Mouse (Mus musculus) midbrain, postnatal 0 days (tissue): ENCODE data around the gene Rassf1. TPM values are rescaled to one million over a fixed set of nuclear protein-coding genes. Genes with fewer than 3 reads are reported as not detected.

ENCODE experiments used
- ATAC-seq: fragments of 200-750 bp; cut with Nextera tagmentation; 2 replicates; pipeline ENCODE4 v1.8.0; 2017; ENCODE audit warnings: moderate number of reproducible peaks, mild to moderate bottlenecking, moderate TSS enrichment, moderate library complexity; ENCODE audit not compliant: low FRiP score
- DNase-seq: peaks from one replicate; pipeline ENCODE4 v3.0.0-alpha.2; 2015; ENCODE audit warnings: low spot score
- H3K27ac ChIP-seq: fragments of 300-500 bp; sonication (generic); 2 replicates; pipeline ENCODE4 v1.5.1; 2014; ENCODE audit warnings: low read depth, mild to moderate bottlenecking, low read length, mixed read lengths
- H3K27me3 ChIP-seq: fragments of 300-500 bp; sonication (generic); 2 replicates; pipeline ENCODE4 v1.6.1; 2014; ENCODE audit warnings: low read length, control low read depth, mixed read lengths; ENCODE audit not compliant: insufficient read depth
- H3K36me3 ChIP-seq: fragments of 300-500 bp; sonication (generic); 2 replicates; pipeline ENCODE4 v1.6.1; 2014; ENCODE audit warnings: low read length, control low read depth, mixed read lengths; ENCODE audit not compliant: insufficient read depth
- H3K4me1 ChIP-seq: fragments of 300-500 bp; sonication (generic); 2 replicates; pipeline ENCODE4 v1.6.1; 2014; ENCODE audit warnings: mild to moderate bottlenecking, control low read depth, antibody characterized with exemption, low read length, mixed read lengths; ENCODE audit not compliant: insufficient read depth
- H3K4me2 ChIP-seq: fragments of 300-500 bp; sonication (generic); 2 replicates; pipeline ENCODE4 v1.6.1; 2014; ENCODE audit warnings: low read depth, mild to moderate bottlenecking, low read length, mixed read lengths; ENCODE audit not compliant: poor library complexity, severe bottlenecking
- H3K4me3 ChIP-seq: fragments of 300-500 bp; sonication (generic); 2 replicates; pipeline ENCODE4 v1.5.1; 2014; ENCODE audit warnings: low read depth, mild to moderate bottlenecking, low read length, moderate library complexity
- H3K9ac ChIP-seq: fragments of 300-500 bp; sonication (generic); replicated peaks from 2 replicates; pipeline ENCODE4 v1.6.1; 2014; ENCODE audit warnings: mild to moderate bottlenecking, low read length, moderate library complexity, mixed read lengths; ENCODE audit not compliant: poor library complexity, severe bottlenecking
- H3K9me3 ChIP-seq: fragments of 300-500 bp; sonication (generic); 2 replicates; pipeline ENCODE4 v1.6.1; 2016; ENCODE audit warnings: low read length, control low read depth
- CTCF ChIP-seq: IDR thresholded peaks from 2 replicates; pipeline ENCODE4 v1.5.1; 2016; ENCODE audit warnings: antibody characterized with exemption, mild to moderate bottlenecking
- WGBS: fragments of 180-500 bp; shearing (Covaris S2); extraction: QIAGEN DNeasy Blood & Tissue Kit; methylation state at CpG from one replicate; pipeline ENCODE4 v1.1.7; 2014; 5-methylcytosine and 5-hydroxymethylcytosine counted together
- polyA plus RNA-seq: library from polyadenylated mRNA; unstranded; fragments of >200 nt; fragmentation: Nextera tagmentation; extraction: Ambion mirVana; gene quantifications from 2 replicates; pipeline ENCODE4 v1.2.1, GENCODE M21; 2015
- total RNA-seq: library from RNA; depleted of rRNA; stranded (reverse); fragments of >200 nt; gene quantifications from 2 replicates; pipeline ENCODE4 v1.2.3, GENCODE M21; 2014

Rassf1 gene
- total and polyA plus RNA-seq, 2 experiments from 2014 or later, result 21.1 to 33.4 TPM

- H3K27me3 ChIP-seq, result no peaks in the 10 kb centered on the region
- peaks cover 28% of the 10 kb centered on the region for H3K36me3 ChIP-seq
- H3K4me3 ChIP-seq, result no peak overlapping the region
- no peak overlapping the region for H3K27ac ChIP-seq
- H3K4me1 ChIP-seq, result peaks cover 22% of the 10 kb centered on the region
- no peak for TF ChIP-seq CTCF
- H3K9me3 ChIP-seq, result no peaks in the 10 kb centered on the region
- WGBS, result 90% methylated on average over 7 of the region's 7 CpGs
- no peak overlapping the region for H3K4me2 ChIP-seq
- no peak overlapping the region for H3K9ac ChIP-seq
- DNase-seq (no peak), ATAC-seq (no peak)
Measured at GRCm38 (mm10) chr9:107538231-107538630, 13.1 kb upstream of the Rassf1 start.

- no peaks in the 10 kb centered on the region for H3K9me3 ChIP-seq
- peaks cover 22% of the 10 kb centered on the region for H3K4me1 ChIP-seq
- H3K4me3 ChIP-seq, result no peak overlapping the region
- H3K36me3 ChIP-seq, result peaks cover 28% of the 10 kb centered on the region
- H3K27me3 ChIP-seq, result no peaks in the 10 kb centered on the region
- H3K27ac ChIP-seq, result no peak overlapping the region
- DNase-seq, result no peak
- 90% methylated on average over 3 of the region's 3 CpGs for WGBS
- no peak overlapping the region for H3K4me2 ChIP-seq
- ATAC-seq, result no peak
- H3K9ac ChIP-seq, result no peak overlapping the region
- no peak for TF ChIP-seq CTCF
Measured at GRCm38 (mm10) chr9:107538711-107539110, 12.6 kb upstream of the Rassf1 start.

GRCm38 (mm10) chr9:107539940-107540339 lies 11.4 kb upstream of the Rassf1 start:
- H3K4me3 ChIP-seq, result no peak overlapping the region
- no peak overlapping the region for H3K27ac ChIP-seq
- no peaks in the 10 kb centered on the region for H3K9me3 ChIP-seq
- no peaks in the 10 kb centered on the region for H3K27me3 ChIP-seq
- ATAC-seq (no peak), DNase-seq (no peak)
- peaks cover 38% of the 10 kb centered on the region for H3K36me3 ChIP-seq
- no peak overlapping the region for H3K9ac ChIP-seq
- no peak overlapping the region for H3K4me2 ChIP-seq
- WGBS, result 93% methylated on average over 8 of the region's 8 CpGs
- peaks cover 22% of the 10 kb centered on the region for H3K4me1 ChIP-seq
- TF ChIP-seq CTCF, result no peak

- Histone ChIP-seq H3K4me3 (no peak overlapping the region), H3K27ac (no peak overlapping the region)
Measured at GRCm38 (mm10) chr9:107540420-107540819, 10.9 kb upstream of the Rassf1 start.

GRCm38 (mm10) chr9:107541005-107541404 lies 10.3 kb upstream of the Rassf1 start:
- H3K4me3 ChIP-seq, result peak overlapping the region; percentile 56
- no peak for TF ChIP-seq CTCF
- H3K27ac ChIP-seq, result peak overlapping the region; percentile 14; the same call in 1 of the 2 replicates

More at GRCm38 (mm10) chr9:107540420-107540819, 10.9 kb upstream of the Rassf1 start:
- Histone ChIP-seq H3K4me2 (peak overlapping the region; percentile 79), H3K9me3 (no peaks in the 10 kb centered on the region), H3K36me3 (peaks cover 42% of the 10 kb centered on the region), H3K4me1 (peaks cover 22% of the 10 kb centered on the region), H3K9ac (no peak overlapping the region), H3K27me3 (no peaks in the 10 kb centered on the region)
- TF ChIP-seq CTCF, result 0 out of 2 replicates have a peak, but pooled peaks have one; percentile 5
- 76% methylated on average over 4 of the region's 4 CpGs for WGBS
- DNase-seq, result no peak
- ATAC-seq, result no peak

GRCm38 (mm10) chr9:107541474-107542351 lies 9.6 kb upstream of the Rassf1 start, which contains the start of the genes Cyb561d2 and Nprl2:
Gene Cyb561d2 (minus strand): TSS chr9:107542193.
Gene Nprl2 (plus strand): TSS chr9:107542226.
- TF ChIP-seq CTCF, result no peak; the same call in 1 of the 2 replicates
- Histone ChIP-seq H3K27me3 (no peaks in the 10 kb centered on the region), H3K36me3 (peaks cover 43% of the 10 kb centered on the region), H3K4me1 (peaks cover 11% of the 10 kb centered on the region), H3K4me3 (peak within 1 kb of the TSS; percentile 56), H3K9ac (peak within 1 kb of the TSS; percentile 58), H3K9me3 (no peaks in the 10 kb centered on the region), H3K4me2 (peak within 1 kb of the TSS; percentile 79), H3K27ac (peak within 1 kb of the TSS; percentile 67)
- peak; percentile 95 for DNase-seq
- peak; percentile 86 for ATAC-seq
- WGBS, result under 1% methylated on average over 46 of the region's 46 CpGs

More at GRCm38 (mm10) chr9:107541005-107541404, 10.3 kb upstream of the Rassf1 start:
- no peaks in the 10 kb centered on the region for H3K27me3 ChIP-seq
- WGBS, result 45% methylated on average over 10 of the region's 10 CpGs
- no peaks in the 10 kb centered on the region for H3K9me3 ChIP-seq
- ATAC-seq (no peak), DNase-seq (no peak)
- H3K9ac ChIP-seq, result peak overlapping the region; percentile 58
- H3K36me3 ChIP-seq, result peaks cover 43% of the 10 kb centered on the region
- peak overlapping the region; percentile 79 for H3K4me2 ChIP-seq
- H3K4me1 ChIP-seq, result peaks cover 16% of the 10 kb centered on the region
